Mouse (Mus musculus): Measurements from ENCODE around the gene Lrrc10b.

DNA sequence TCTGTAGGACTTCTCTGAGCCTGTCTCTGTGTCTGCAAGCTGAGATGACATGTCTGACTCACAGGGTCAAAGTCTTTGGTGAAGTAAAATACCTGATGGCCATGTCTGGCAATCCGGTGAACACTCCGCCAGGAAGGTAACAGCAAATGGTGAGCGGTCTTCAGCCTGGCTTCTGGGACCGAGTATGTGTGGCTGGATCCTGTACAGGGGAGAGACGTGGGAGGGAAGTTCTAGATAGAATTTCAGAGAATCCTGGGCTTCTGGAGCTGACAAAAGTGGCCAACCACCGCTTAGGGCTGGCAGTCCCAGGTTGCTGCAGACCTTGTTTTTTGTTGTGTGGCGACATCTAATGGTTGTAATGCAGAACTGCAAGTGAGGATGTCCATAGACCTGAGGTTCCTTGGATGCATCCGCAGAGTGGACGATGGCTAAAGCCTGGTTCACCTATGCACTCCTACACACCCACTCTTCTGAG is 29.0 kb upstream of the Lrrc10b start:
- TF ChIP-seq CTCF (IDR thresholded peaks at IDR 0.05; ENCODE audit: low read depth) (peak; percentile 93), EP300 (IDR thresholded peaks at IDR 0.05; ENCODE audit: low read depth) (no peak)

All from liver, postnatal 0 days (tissue).